Mouse (Mus musculus): ENCODE results near the gene Slc25a5. TPM values are rescaled to one million over a fixed set of nuclear protein-coding genes. Genes with fewer than 3 reads are reported as not detected.

Slc25a5 gene
- total RNA-seq, 2 experiments from 2014 or later, result 865 to 1,044 TPM

GRCm38 (mm10) chrX:36833397-36834084, 38.1 kb downstream of the Slc25a5 start:
- ATAC-seq (replicated peaks; ENCODE audit: poor library complexity, severe bottlenecking), result peak; percentile 66

GRCm38 (mm10) chrX:36837069-36837676, 41.7 kb downstream of the Slc25a5 start:
- no peak for ATAC-seq (replicated peaks; ENCODE audit: poor library complexity, severe bottlenecking)

- ATAC-seq (replicated peaks; ENCODE audit: poor library complexity, severe bottlenecking), result peak; percentile 16; the same call in 1 of the 2 replicates
These were observed 43.9 kb downstream of the Slc25a5 start for GRCm38 (mm10) chrX:36839391-36839790.

- peak; percentile 84 for ATAC-seq (replicated peaks; ENCODE audit: poor library complexity, severe bottlenecking)
These were observed 46.2 kb downstream of the Slc25a5 start for GRCm38 (mm10) chrX:36841698-36842097.

- ATAC-seq (replicated peaks; ENCODE audit: poor library complexity, severe bottlenecking), result peak; percentile 87
These were observed 48.0 kb downstream of the Slc25a5 start for GRCm38 (mm10) chrX:36843346-36843990.

- no peak for ATAC-seq (replicated peaks; ENCODE audit: poor library complexity, severe bottlenecking)
These were observed 51.7 kb downstream of the Slc25a5 start for GRCm38 (mm10) chrX:36847152-36847551.

Other genes with a start within 250 kb of the Slc25a5 start
- 29.8 and 43.6 TPM in 2 replicates for gene Pgrmc1, start 197.4 kb upstream of the Slc25a5 start, total RNA-seq (2014; fragmentation: Nextera tagmentation)
- gene Pgrmc1, start 197.4 kb upstream of the Slc25a5 start, total RNA-seq (2017), result 52.1 and 69.9 TPM in 2 replicates
- 1.6 and 2.6 TPM in 2 replicates for gene Akap17b, start 150.3 kb upstream of the Slc25a5 start, total RNA-seq (2014; fragmentation: Nextera tagmentation)
- 3.4 and 3.8 TPM in 2 replicates for gene Akap17b, start 150.3 kb upstream of the Slc25a5 start, total RNA-seq (2017)
- gene Slc25a43, start 52.0 kb upstream of the Slc25a5 start, total RNA-seq (2014; fragmentation: Nextera tagmentation), result 2.5 and 4.3 TPM in 2 replicates
- gene Slc25a43, start 52.0 kb upstream of the Slc25a5 start, total RNA-seq (2017), result 1.0 and 1.2 TPM in 2 replicates
- gene Ube2a, start 78.2 kb downstream of the Slc25a5 start, total RNA-seq (2014; fragmentation: Nextera tagmentation), result 108 and 126 TPM in 2 replicates
- gene Ube2a, start 78.2 kb downstream of the Slc25a5 start, total RNA-seq (2017), result 12.7 and 28.0 TPM in 2 replicates
- 26.3 and 26.8 TPM in 2 replicates for gene C330007P06Rik, start 78.5 kb downstream of the Slc25a5 start, total RNA-seq (2014; fragmentation: Nextera tagmentation)
- gene C330007P06Rik, start 78.5 kb downstream of the Slc25a5 start, total RNA-seq (2017), result 70.1 and 71.1 TPM in 2 replicates
- gene Nkrf, start 107.2 kb downstream of the Slc25a5 start, total RNA-seq (2014; fragmentation: Nextera tagmentation), result 17.9 and 19.6 TPM in 2 replicates
- 12.9 and 14.1 TPM in 2 replicates for gene Nkrf, start 107.2 kb downstream of the Slc25a5 start, total RNA-seq (2017)
- gene Sept6, start 196.1 kb downstream of the Slc25a5 start, total RNA-seq (2014; fragmentation: Nextera tagmentation), result 34.2 and 37.0 TPM in 2 replicates
- gene Sept6, start 196.1 kb downstream of the Slc25a5 start, total RNA-seq (2017), result 39.6 and 44.2 TPM in 2 replicates